Mouse (Mus musculus) G1E (cell line): ENCODE measurements around the gene Zdhhc5. TPM values are rescaled to one million over a fixed set of nuclear protein-coding genes. Genes with fewer than 3 reads are reported as not detected.
A peak's percentile ranks its signal among the peaks of the same experiment; 100 is the strongest.

Source experiments
- ATAC-seq: 2 replicates; pipeline ENCODE4 v1.8.0; 2016; ENCODE audit warnings: mild to moderate bottlenecking; ENCODE audit not compliant: insufficient number of reproducible peaks, poor library complexity, low FRiP score, severe bottlenecking; ENCODE audit errors: extremely low read depth
- DNase-seq: peaks from one replicate; pipeline ENCODE4 v3.0.0; 2012; ENCODE audit warnings: low spot score
- H3K27me3 ChIP-seq: 2 replicates; pipeline ENCODE4 v1.6.1; 2012; ENCODE audit warnings: mild to moderate bottlenecking, low read length, inconsistent platforms; ENCODE audit not compliant: insufficient read depth
- H3K36me3 ChIP-seq: replicated peaks from 2 replicates; pipeline ENCODE3; 2012; ENCODE audit warnings: mild to moderate bottlenecking, inconsistent platforms
- H3K4me1 ChIP-seq: 2 replicates; pipeline ENCODE4 v1.6.1; 2012; ENCODE audit warnings: low read depth, low read length, inconsistent platforms, mixed read lengths; ENCODE audit not compliant: insufficient read depth
- H3K4me3 ChIP-seq: 2 replicates; pipeline ENCODE4 v1.5.1; 2012; ENCODE audit warnings: low read depth, mild to moderate bottlenecking, inconsistent platforms, low read length, moderate library complexity, mixed read lengths
- H3K9me3 ChIP-seq: replicated peaks from 2 replicates; pipeline ENCODE4 v1.6.1; 2012; ENCODE audit warnings: inconsistent platforms
- CTCF ChIP-seq: IDR thresholded peaks from 2 replicates; pipeline ENCODE4 v1.5.1; 2012; ENCODE audit warnings: low read depth, low read length, inconsistent platforms, mixed read lengths
- GATA1 ChIP-seq: IDR thresholded peaks from 2 replicates; pipeline ENCODE4 v1.6.1; 2012; ENCODE audit warnings: borderline replicate concordance, low read length, inconsistent platforms, mixed read lengths
- GATA2 ChIP-seq: IDR thresholded peaks from 2 replicates; pipeline ENCODE4 v1.6.1; 2012; ENCODE audit warnings: low read depth, low read length, inconsistent platforms, borderline replicate concordance
- POLR2AphosphoS5 ChIP-seq: IDR thresholded peaks from 2 replicates; pipeline ENCODE4 v1.6.1; 2012; ENCODE audit warnings: low read depth, low read length, inconsistent platforms; ENCODE audit not compliant: insufficient replicate concordance
- TAL1 ChIP-seq: conservative IDR thresholded peaks from 2 replicates; pipeline ENCODE4 v1.6.1; 2012; ENCODE audit warnings: low read depth, low read length, inconsistent platforms, mixed read lengths
- polyA plus RNA-seq: library from polyadenylated mRNA; stranded (reverse); fragments of >175 nt; gene quantifications from 2 replicates; pipeline ENCODE4 v1.2.3, GENCODE M21; 2012
- total RNA-seq, 2 experiments: library from RNA; stranded (forward) in 1 of 2; stranded (reverse) in 1 of 2; fragments of 200-1000 nt in 1 of 2; fragments of >200 nt in 1 of 2; fragmentation: Nextera tagmentation in 1 of 2; gene quantifications; 2 replicates each; pipeline ENCODE4 v1.2.3; 2014 to 2017

Gene Zdhhc5
- total and polyA plus RNA-seq, 3 experiments: 30.7 to 70.6 (median 38.0) TPM

DNA sequence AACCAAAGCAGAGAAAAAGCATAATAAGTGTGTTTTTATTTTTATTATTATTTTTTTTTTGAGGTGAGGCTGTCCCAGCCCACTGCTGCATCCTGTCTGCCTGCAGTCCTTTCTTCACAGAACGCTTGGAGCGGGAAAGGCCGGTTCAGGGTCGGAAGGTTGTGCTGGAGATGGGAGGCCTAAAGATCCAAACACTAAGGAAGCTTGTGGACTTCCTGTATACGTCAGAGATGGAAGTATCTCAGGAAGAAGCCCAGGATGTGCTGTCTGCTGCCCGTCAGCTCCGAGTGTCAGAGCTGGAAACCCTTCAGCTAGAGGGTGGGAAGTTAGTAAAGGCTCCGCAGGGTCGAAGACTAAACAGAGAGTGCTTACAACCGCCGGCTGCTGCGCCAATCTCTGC lies 48.9 kb downstream of the Zdhhc5 start:
- ATAC-seq: no peak
- Histone ChIP-seq H3K4me3 (no peak overlapping the region), H3K4me1 (peaks cover 15% of the 10 kb centered on the region), H3K9me3 (no peaks in the 10 kb centered on the region), H3K27me3 (no peaks in the 10 kb centered on the region), H3K36me3 (peaks cover 28% of the 10 kb centered on the region)
- DNase-seq: no peak
- TF ChIP-seq POLR2AphosphoS5: no peak
- no peak for TF ChIP-seq GATA1
- no peak for TF ChIP-seq GATA2
- TF ChIP-seq CTCF: no peak
- TF ChIP-seq TAL1: no peak

DNA sequence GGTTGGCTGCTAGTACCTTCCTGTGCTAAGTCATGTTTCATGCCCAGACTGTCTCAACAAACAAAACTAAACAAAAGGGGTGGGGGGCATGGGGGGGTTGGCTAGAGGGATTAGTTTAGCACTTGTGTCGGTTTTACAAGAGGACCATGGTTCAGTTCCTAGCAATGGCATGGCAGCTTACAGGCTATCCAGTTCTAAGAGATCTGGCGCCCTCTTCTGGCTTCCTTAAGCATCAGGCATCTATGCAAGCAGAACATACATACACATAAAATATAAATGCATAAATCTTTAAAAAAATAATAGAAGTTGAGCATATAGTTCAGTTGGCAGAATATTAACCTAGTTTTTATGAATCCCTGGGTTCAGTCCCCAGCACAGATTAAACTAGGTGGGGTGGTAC lies 52.1 kb downstream of the Zdhhc5 start:
- TF ChIP-seq POLR2AphosphoS5 (no peak), GATA2 (no peak), TAL1 (no peak), CTCF (0 out of 2 replicates have a peak, but pooled peaks have one; percentile 23), GATA1 (no peak)
- no peak overlapping the region for H3K4me3 ChIP-seq
- H3K36me3 ChIP-seq: peaks cover 14% of the 10 kb centered on the region
- ATAC-seq: no peak; the same call in 1 of the 2 replicates
- H3K27me3 ChIP-seq: no peaks in the 10 kb centered on the region
- H3K4me1 ChIP-seq: peaks cover 10% of the 10 kb centered on the region
- no peak for DNase-seq
- H3K9me3 ChIP-seq: no peaks in the 10 kb centered on the region; the same call in 1 of the 2 replicates

DNA sequence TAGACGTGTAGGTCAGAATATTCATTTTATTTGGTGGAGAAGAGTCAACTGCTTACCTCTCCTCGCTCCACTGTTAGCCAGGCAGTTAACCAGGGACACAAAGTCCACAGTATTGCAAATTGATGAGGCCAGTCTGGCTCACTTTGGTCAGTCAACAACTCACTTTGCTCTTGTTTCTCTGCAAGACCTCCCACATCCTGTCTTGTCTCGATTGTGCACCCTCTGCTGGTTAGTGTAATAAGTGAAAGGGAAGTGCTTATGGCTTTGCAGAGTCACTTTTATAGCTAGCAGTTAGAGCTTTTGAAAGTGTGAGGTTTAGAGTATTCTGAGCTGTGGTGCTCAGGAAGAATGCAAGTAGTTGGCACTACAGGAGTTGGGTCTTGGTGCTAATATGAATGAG lies 54.7 kb downstream of the Zdhhc5 start:
- Histone ChIP-seq H3K9me3 (no peaks in the 10 kb centered on the region; the same call in 1 of the 2 replicates), H3K4me1 (peaks cover 12% of the 10 kb centered on the region), H3K4me3 (no peak overlapping the region), H3K27me3 (no peaks in the 10 kb centered on the region), H3K36me3 (no peaks in the 10 kb centered on the region)
- peak; percentile 79; the same call in 1 of the 2 replicates for ATAC-seq
- peak; percentile 34 for DNase-seq
- no peak for TF ChIP-seq POLR2AphosphoS5
- no peak for TF ChIP-seq CTCF
- TF ChIP-seq GATA2: no peak
- TF ChIP-seq GATA1: no peak
- TF ChIP-seq TAL1: no peak

GRCm38 (mm10) chr2:84658806-84659205 lies 56.2 kb downstream of the Zdhhc5 start, which contains the start of gene Btbd18:
TSS of gene Btbd18 (plus strand) at chr2:84659079.
- Histone ChIP-seq H3K4me1 (peaks cover 12% of the 10 kb centered on the region), H3K27me3 (no peaks in the 10 kb centered on the region), H3K4me3 (no peak within 1 kb of the TSS; the same call in 1 of the 2 replicates), H3K36me3 (no peaks in the 10 kb centered on the region), H3K9me3 (no peaks in the 10 kb centered on the region; the same call in 1 of the 2 replicates)
- ATAC-seq (no peak), DNase-seq (no peak)
- TF ChIP-seq CTCF (no peak), GATA2 (no peak), TAL1 (no peak), GATA1 (no peak), POLR2AphosphoS5 (no peak)

GRCm38 (mm10) chr2:84655864-84656263 lies 59.1 kb downstream of the Zdhhc5 start:
- Histone ChIP-seq H3K36me3 (no peaks in the 10 kb centered on the region), H3K9me3 (no peaks in the 10 kb centered on the region; the same call in 1 of the 2 replicates), H3K4me3 (no peak overlapping the region), H3K4me1 (peaks cover 14% of the 10 kb centered on the region), H3K27me3 (no peaks in the 10 kb centered on the region)
- no peak for ATAC-seq
- no peak for DNase-seq
- no peak for TF ChIP-seq GATA2
- no peak for TF ChIP-seq TAL1
- TF ChIP-seq POLR2AphosphoS5: no peak

DNA sequence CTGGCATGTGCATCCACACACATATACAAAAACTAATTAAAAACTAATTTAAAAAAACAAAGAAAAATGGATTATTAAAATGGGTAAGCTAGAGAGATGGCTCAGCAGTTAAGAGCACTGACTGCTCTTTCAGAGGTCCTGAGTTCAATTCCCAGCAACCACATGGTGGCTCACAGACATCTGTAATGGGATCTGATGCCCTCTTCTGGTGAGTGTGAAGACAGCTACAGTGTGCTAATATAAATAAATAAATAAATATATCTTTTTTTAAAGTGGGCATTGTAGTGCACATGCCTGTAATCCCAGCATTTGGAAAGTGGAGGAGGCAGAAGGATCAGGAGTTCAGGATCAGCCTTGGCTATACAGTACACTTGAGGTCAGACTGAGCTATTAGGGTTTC lies 61.6 kb downstream of the Zdhhc5 start:
- no peaks in the 10 kb centered on the region for H3K9me3 ChIP-seq
- DNase-seq (no peak), ATAC-seq (no peak)
- H3K27me3 ChIP-seq: no peaks in the 10 kb centered on the region
- TF ChIP-seq GATA1: no peak
- TF ChIP-seq GATA2: no peak
- no peak for TF ChIP-seq TAL1
- TF ChIP-seq POLR2AphosphoS5: no peak
- TF ChIP-seq CTCF: no peak
- peaks cover 9% of the 10 kb centered on the region for H3K4me1 ChIP-seq
- no peak overlapping the region for H3K4me3 ChIP-seq
- H3K36me3 ChIP-seq: no peaks in the 10 kb centered on the region
